Mouse (Mus musculus): ENCODE data around the gene Fam129b.
"Not testable (repeated sequence)": the region's sequence is repeated elsewhere in the genome, so short reads cannot be mapped to it uniquely, and the experiment has no call there.

Gene Fam129b

GRCm38 (mm10) chr2:32875675-32876489 lies at the start of gene Fam129b:
Fam129b (plus strand) TSS chr2:32876114.
- peak; percentile 56 for DNase-seq (ENCODE audit: low read depth, low spot score)

DNA sequence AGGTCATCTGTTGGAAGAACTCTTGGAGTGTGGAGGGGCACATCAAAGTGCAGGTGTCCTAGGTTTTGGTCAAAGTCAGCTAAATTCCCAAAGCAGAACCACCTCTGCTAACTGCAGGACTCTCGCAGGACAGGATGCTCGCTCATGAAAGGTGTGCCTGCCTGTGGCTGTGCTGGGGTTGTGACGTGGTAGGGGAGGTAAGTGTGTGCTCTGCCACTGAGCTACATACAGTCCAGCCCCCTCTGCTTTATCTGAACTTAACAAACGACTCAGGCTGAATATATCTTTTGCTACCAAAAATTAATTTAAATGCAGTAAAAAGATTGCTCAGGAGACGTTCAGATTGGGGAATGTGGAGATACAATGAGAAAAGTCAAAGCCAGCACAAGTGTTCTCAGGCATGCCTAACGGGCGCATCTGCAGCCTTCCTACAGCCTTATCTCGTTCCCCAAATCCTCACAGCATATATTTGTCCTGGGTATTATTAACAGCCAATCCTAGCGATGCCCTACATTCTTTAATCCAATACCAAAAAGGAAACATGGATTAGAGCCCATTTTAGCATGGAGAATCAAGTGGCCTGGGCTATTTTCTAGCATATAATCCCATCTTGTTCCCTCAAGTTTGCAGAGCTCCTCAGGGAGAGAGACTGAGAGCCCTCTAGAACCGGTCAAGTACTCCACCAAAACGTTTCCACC lies 46.8 kb upstream of the Fam129b start:
- no peak for DNase-seq (ENCODE audit: low read depth, low spot score)

DNA sequence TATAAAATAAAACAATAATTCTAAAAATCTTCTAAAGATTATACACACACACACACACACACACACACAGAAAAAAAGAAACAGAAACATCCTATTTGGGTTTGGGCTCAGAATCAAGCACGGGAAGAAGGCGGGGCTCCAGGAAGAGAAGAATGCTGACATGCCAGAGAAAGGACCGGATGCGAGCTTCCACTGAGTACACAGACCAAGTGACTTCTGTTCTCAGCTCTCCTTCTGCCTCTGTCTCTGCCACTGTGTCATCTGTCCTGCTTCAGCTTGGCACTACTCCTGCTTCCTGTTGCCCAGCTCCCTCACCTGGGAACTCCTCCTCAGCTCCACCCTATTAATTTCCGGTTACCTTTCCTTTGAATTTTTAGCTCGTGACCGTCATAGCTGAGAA lies 41.4 kb upstream of the Fam129b start:
- no peak for DNase-seq (ENCODE audit: low read depth, low spot score)

GRCm38 (mm10) chr2:32835588-32835987 lies 40.3 kb upstream of the Fam129b start:
- DNase-seq (ENCODE audit: low read depth, low spot score) = no peak

DNA sequence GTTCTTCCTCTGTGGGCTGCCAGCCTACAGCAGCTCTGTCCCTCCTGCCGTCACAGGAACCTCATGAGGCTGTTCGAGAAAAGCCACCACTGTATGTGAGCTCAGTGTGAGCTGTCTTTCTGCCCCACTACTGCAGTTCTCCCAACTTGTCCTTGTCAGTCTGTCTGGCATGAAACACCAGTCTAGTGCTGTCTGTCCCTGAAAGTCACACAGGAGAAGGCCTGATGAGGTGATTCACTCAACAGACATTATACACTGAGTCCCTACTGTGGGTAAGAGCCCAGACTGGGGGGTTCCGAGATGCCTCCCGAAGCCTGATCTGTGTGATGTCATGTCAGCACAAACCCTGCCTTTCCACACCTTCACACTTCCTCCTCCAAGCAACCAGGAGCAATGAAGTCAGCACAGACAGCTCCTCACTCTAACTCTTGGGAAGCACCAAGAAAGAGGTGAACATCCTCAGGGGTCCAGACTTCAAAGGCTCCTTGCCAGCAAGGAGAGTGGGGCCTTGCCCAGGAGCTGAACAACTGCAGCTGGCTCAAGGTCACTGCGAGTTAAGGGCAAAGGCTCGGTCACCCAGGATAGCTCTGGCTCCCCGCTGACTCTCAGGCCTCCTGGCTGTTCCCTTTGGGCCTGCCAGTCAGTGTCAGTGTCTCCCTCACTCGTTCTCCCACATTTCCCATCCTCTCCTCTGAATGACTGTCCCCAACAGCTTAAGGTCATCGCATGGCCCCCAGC lies 37.6 kb upstream of the Fam129b start:
- no peak for DNase-seq (ENCODE audit: low read depth, low spot score)

DNA sequence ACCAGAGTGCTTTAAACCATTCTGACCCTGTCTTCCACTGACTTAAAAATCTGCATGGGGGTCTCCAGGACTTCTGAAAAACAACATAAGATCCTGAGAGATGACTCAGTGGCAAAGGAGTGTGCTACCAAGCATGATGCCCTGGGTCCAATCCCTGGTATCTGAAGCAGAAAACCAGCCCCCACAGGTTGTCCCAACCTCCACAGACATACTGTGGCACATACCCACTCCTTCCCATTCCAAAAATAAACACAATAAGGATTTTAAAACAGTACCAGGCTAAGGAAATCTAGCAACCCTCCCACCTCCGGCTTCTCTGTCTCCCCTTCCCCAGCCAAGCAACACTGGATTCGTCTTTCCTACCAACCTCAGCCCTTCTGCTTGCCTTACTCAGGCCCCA lies 36.7 kb upstream of the Fam129b start:
- DNase-seq (ENCODE audit: low read depth, low spot score) = no peak

GRCm38 (mm10) chr2:32841099-32841498 lies 34.8 kb upstream of the Fam129b start:
- no peak for DNase-seq (ENCODE audit: low read depth, low spot score)

DNA sequence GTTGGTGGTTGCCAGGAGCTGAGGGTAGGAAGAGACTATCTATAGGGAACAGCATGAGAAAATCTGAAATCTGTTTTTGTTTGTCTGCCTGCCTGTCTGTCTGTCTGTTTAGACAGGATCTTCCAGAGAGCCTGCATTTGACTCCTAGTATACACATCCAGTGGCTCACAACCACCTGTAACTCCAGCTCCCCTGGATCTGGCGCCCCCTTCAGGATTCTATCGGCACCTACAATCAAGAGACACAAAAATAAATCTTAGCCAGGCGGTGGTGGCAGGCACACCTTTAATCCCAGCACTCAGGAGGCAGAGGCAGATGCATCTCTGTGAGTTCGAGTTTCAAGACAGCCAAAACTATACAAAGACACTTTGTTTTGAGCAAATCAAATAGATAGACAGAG lies 33.4 kb upstream of the Fam129b start:
- DNase-seq (ENCODE audit: low read depth, low spot score) = no peak

DNA sequence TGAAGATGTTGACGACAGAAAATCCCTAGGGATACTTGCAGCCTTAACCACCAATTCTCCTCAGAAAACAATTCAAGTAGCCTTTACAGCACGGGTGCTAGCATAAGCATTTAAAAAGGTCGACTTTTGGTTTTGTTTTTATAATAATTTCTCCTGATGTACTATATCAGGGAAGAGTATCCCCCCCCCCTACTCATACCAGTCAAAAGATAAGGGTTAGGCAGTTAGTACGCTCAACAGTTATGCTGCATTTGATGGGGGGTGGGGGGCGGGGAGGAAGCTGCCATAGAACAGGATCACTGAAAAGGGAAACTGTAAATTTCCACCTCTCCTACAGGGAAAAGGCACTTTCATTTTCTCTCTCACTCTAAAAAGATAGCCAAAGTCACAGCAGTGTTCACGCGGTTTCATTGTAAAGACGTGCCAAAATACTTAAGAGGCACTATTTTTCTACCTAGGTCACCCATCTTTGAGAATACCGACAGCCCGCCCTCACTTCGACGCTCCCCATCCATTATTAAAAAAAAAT lies 30.3 kb upstream of the Fam129b start:
- DNase-seq (ENCODE audit: low read depth, low spot score) = no peak

GRCm38 (mm10) chr2:32846101-32846804 lies 29.7 kb upstream of the Fam129b start:
- peak; percentile 44 for DNase-seq (ENCODE audit: low read depth, low spot score)

- DNase-seq (ENCODE audit: low read depth, low spot score) = peak; percentile 87
Observed at GRCm38 (mm10) chr2:32846805-32847467, 29.0 kb upstream of the Fam129b start, which contains the start of gene Stxbp1. Stxbp1 (minus strand) TSS chr2:32847245.

DNA sequence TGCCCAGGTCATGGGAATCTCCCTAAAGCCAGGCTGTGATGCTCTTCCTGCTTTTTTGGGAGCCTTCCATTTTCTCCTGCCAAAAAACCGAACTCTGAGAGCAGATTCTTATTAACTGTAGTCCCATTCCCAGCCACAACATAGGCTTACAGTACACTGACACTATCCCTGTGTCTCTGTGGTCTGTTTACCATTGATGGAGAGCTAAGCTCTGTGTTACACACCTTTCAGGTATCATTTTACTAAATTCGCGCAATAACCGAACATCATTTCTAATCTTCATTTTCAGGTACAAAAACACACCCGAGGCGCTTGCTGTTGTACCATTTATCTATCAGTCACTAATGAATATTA lies 28.5 kb upstream of the Fam129b start:
- DNase-seq (ENCODE audit: low read depth, low spot score) = no peak

- no peak for DNase-seq (ENCODE audit: low read depth, low spot score)
Observed at GRCm38 (mm10) chr2:32852156-32852555, 23.8 kb upstream of the Fam129b start.

DNA sequence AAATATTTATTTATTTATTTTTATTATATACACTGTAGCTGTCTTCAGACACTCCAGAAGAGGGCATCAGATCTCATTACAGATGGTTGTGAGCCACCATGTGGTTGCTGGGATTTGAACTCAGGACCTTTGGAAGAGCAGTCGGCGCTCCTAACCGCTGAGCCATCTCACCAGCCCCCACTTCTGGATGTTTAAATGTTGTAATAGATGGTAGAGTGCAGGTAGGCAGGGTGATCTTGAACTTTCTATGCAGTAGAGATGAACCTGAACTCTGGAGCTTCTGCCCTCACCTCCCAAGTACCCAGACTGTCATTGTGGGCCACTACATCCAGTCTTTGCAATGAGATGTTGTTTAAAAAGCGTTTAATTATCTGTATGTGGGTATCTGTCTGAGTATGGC lies 22.2 kb upstream of the Fam129b start:
- not testable (repeated sequence) for DNase-seq (ENCODE audit: low read depth, low spot score)

GRCm38 (mm10) chr2:32854206-32854605 lies 21.7 kb upstream of the Fam129b start:
- DNase-seq (ENCODE audit: low read depth, low spot score) = peak; percentile 80

DNA sequence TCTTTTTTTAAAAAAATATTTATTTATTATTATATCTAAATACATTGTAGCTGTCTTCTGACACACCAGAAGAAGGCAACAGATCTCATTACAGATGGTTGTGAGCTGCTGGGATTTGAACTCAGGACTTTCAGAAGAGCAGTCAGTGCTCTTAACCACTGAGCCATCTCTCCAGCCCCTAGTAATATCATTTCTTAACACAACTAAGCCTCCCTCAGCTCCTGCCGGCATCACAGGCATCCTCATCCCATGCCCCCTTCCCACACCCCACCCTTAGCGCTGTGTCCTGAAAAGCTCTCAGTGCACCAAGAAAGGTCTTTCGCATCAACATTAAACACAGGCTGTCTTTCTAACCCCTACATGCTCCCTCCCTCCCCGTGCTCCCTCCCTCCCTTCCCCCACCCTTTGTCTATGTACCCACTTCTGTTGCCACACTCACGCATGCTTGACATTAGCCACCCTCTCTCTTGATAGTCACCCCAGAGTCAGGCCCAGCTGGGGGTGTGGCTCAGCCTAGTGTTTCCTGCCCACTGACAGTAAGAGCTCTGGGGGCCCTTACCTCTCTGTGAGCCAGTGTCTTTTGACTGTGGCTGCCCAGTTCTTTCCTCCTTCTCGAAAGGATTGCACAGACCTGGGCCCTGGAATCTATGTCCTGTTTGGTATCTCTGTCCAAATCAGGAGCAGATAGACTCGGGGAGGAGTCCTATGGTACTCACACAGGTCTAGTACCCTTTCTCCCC lies 20.7 kb upstream of the Fam129b start:
- DNase-seq (ENCODE audit: low read depth, low spot score) = no peak

GRCm38 (mm10) chr2:32855790-32856465 lies 20.0 kb upstream of the Fam129b start:
- DNase-seq (ENCODE audit: low read depth, low spot score) = no peak

DNA sequence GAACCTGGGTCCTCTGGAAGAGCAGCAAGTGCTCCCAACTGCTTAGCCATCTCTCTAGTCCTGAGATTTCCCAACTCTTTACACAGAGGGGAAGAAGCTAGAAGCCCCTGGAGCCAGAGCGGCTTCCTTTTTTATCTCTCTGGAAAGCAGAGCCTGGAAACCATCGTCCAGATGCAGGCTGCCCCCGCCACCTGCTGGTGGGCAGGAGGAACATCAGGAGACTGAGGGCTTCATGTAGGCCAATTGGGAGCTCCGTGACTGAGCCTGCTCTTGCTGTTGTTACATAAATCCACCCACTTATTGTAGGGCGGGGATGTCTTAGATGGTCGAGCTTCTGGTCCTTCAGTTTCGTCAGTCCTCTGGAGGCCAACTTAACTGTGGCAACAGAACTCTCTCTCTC lies 18.3 kb upstream of the Fam129b start:
- DNase-seq (ENCODE audit: low read depth, low spot score) = peak; percentile 91

DNA sequence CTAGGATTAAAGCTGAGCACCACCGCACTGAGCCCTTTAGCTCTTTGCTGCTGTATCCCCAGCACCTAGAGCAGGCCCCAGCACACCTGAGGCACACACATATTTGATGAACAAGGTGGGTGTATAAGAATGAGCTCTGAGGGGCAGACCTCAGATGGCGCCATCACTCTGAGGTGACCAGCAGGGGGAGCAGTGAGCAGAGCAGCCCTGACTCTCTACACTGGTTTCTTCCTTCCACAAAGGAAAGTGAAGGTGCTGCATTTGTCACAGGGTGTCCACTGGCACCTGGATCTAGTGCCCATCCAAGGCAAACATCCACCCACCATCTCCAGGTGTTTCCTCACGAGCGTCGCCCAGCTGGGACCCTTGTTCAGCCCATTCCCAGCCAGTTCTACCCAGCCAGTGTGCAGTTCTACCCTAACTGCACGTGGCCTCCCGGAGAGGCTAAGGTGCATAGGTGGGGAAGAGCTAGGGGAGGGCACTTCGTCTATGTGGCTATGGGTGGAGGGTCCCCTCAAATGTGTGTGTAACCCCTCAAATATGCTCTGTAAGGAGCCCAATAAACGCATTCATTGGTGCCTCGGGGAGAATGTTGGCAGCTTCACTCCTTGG lies 16.8 kb upstream of the Fam129b start:
- no peak for DNase-seq (ENCODE audit: low read depth, low spot score)

All from skeletal muscle tissue, adult 2 months (tissue).